Mouse (Mus musculus) midbrain, embryonic 10.5 days (tissue): ENCODE data around the gene Ccdc51. TPM values are rescaled to one million over a fixed set of nuclear protein-coding genes. Genes with fewer than 3 reads are reported as not detected.
A peak's percentile ranks its signal among the peaks of the same experiment; 100 is the strongest.
"Not testable (repeated sequence)": the region's sequence is repeated elsewhere in the genome, so short reads cannot be mapped to it uniquely, and the experiment has no call there.

Source experiments
- DNase-seq: peaks from one replicate; pipeline ENCODE4 v3.0.0-alpha.2; 2017; ENCODE audit warnings: low spot score
- H3K27ac ChIP-seq: fragments of 300-500 bp; sonication (generic); replicated peaks from 2 replicates; pipeline ENCODE4 v1.5.1; 2016; ENCODE audit warnings: mild to moderate bottlenecking
- H3K27me3 ChIP-seq: fragments of 300-500 bp; sonication (generic); 2 replicates; pipeline ENCODE4 v1.6.1; 2016; ENCODE audit warnings: low read depth, mild to moderate bottlenecking; ENCODE audit not compliant: poor library complexity, severe bottlenecking
- H3K36me3 ChIP-seq: fragments of 300-500 bp; sonication (generic); 2 replicates; pipeline ENCODE4 v1.6.1; 2016; ENCODE audit warnings: mild to moderate bottlenecking, moderate library complexity
- H3K4me1 ChIP-seq: fragments of 300-500 bp; sonication (generic); 2 replicates; pipeline ENCODE4 v1.6.1; 2016
- H3K4me3 ChIP-seq: fragments of 300-500 bp; sonication (generic); 2 replicates; pipeline ENCODE4 v1.5.1; 2016; ENCODE audit warnings: mild to moderate bottlenecking, moderate library complexity
- H3K9me3 ChIP-seq: fragments of 300-500 bp; sonication (generic); replicated peaks from 2 replicates; pipeline ENCODE4 v1.6.1; 2016; ENCODE audit warnings: mild to moderate bottlenecking
- WGBS: fragments of 180-500 bp; shearing (Covaris S2); methylation state at CpG from one replicate; pipeline ENCODE4 v1.1.7; 2016; 5-methylcytosine and 5-hydroxymethylcytosine counted together
- polyA plus RNA-seq: library from polyadenylated mRNA; unstranded; fragments of >200 nt; fragmentation: Nextera tagmentation; extraction: Ambion mirVana; gene quantifications from 2 replicates; pipeline ENCODE4 v1.2.1, GENCODE M21; 2016

The Ccdc51 gene
- polyA plus RNA-seq, 1 experiment from 2014 or later, result 14.9 TPM

- peak; percentile 21 for DNase-seq
- no peaks in the 10 kb centered on the region for H3K4me1 ChIP-seq
- no peaks in the 10 kb centered on the region for H3K27me3 ChIP-seq
- 45% methylated on average over 2 of the region's 2 CpGs for WGBS
- no peak overlapping the region for H3K4me3 ChIP-seq
- H3K9me3 ChIP-seq, result no peaks in the 10 kb centered on the region
- H3K27ac ChIP-seq, result no peak overlapping the region
- H3K36me3 ChIP-seq, result peaks cover 30% of the 10 kb centered on the region
Measured at GRCm38 (mm10) chr9:109122553-109123085, 40.3 kb downstream of the Ccdc51 start.

- 76% methylated on average over 6 of the region's 6 CpGs for WGBS
- no peak for DNase-seq
Measured at GRCm38 (mm10) chr9:109123266-109123665, 41.0 kb downstream of the Ccdc51 start.

DNA sequence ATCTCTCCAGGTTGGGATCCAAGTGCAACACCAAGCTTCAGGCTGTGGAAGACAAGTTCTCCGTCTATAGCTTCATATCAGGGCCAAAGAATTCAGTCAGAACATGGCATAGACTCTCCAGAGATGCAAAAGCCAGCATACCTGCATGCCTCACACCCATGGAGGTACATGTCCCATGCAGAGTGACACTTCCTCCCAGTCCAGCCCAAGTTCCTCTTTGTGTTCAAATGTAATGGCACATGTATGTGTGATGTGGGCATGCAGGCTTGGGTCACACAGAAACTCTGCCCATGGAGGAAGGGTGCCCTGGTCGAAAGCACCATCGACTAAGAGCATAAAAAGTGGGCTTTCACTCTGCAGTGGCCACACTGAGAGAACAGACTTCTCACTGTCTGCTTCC, 41.9 kb downstream of the Ccdc51 start:
- no peaks in the 10 kb centered on the region for H3K27me3 ChIP-seq
- DNase-seq, result no peak
- H3K4me1 ChIP-seq, result no peaks in the 10 kb centered on the region
- no peaks in the 10 kb centered on the region for H3K9me3 ChIP-seq
- 73% methylated on average over 3 of the region's 3 CpGs for whole genome bisulfite sequencing
- no peak overlapping the region for H3K4me3 ChIP-seq
- H3K36me3 ChIP-seq, result peaks cover 15% of the 10 kb centered on the region
- H3K27ac ChIP-seq, result no peak overlapping the region

More at GRCm38 (mm10) chr9:109123266-109123665, 41.0 kb downstream of the Ccdc51 start:
- Histone ChIP-seq H3K27me3 (no peaks in the 10 kb centered on the region), H3K4me3 (no peak overlapping the region), H3K27ac (no peak overlapping the region), H3K36me3 (peaks cover 24% of the 10 kb centered on the region), H3K9me3 (no peaks in the 10 kb centered on the region), H3K4me1 (no peaks in the 10 kb centered on the region)

DNA sequence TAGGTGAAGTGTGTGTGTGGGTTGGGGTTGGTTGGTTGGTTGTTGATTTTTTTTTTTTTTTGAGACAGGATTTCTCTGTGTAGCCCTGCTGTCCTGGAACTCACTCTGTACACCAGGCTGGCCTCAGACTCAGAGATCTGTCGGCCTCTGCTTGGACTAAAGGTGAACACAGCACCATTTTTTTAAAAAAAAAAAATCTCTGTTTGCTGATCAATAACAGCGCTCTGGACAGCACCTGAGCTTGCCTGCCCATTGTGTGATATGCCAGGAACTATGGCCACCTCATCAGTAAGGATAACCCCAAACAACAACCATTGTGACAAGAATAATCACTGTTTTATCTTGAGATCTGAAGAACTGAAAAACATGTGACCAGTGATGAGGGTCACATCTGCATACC, 42.8 kb downstream of the Ccdc51 start:
- WGBS, result 80% methylated on average over 2 of the region's 2 CpGs
- no peak overlapping the region for H3K4me3 ChIP-seq
- no peak overlapping the region for H3K27ac ChIP-seq
- no peaks in the 10 kb centered on the region for H3K27me3 ChIP-seq
- peaks cover 6% of the 10 kb centered on the region for H3K36me3 ChIP-seq
- no peaks in the 10 kb centered on the region for H3K4me1 ChIP-seq
- DNase-seq, result no peak
- H3K9me3 ChIP-seq, result no peaks in the 10 kb centered on the region

DNA sequence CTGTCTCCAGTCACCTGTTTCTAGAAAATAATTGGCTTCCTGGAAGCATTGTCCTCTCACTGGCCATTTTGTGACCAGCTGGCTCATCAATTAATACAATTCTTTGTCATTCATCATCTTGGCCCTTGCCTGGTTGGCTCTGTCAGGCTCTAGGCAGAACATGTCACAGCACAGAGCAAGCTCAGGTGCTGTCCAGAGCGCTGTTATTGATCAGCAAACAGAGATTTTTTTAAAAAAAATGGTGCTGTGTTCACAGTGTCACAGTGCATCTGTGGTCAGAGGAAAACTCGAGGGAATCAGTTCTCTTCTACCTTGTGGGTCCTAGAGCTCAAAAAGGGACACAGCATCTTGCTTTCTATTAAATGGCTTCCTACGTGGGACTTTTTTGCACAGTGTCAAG, 43.2 kb downstream of the Ccdc51 start:
- 82% methylated on average over 3 of the region's 3 CpGs for WGBS
- H3K27me3 ChIP-seq, result no peaks in the 10 kb centered on the region
- H3K4me3 ChIP-seq, result no peak overlapping the region
- H3K4me1 ChIP-seq, result no peaks in the 10 kb centered on the region
- H3K27ac ChIP-seq, result no peak overlapping the region
- H3K36me3 ChIP-seq, result peaks cover 5% of the 10 kb centered on the region
- no peak for DNase-seq
- H3K9me3 ChIP-seq, result no peaks in the 10 kb centered on the region

DNA sequence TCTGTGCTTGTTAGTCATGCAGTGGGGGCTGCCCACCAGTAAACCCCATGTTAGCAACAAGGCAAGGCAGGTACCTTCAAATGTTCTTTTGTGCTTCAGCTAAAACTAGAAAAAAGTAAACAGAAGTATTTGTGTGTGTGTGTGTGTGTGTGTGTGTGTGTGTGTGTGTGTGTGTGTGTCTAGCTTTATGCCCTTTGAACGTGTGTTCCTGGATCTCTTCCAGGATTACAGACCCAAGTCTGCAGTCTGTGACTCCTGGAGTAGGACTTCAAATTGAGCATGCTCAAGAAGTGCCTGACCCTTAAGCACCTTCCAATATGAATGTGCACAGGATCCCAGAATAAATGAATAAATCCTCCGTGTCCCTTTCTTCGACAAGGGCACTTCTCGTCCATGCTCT, 44.8 kb downstream of the Ccdc51 start:
- no peaks in the 10 kb centered on the region for H3K4me1 ChIP-seq
- no peaks in the 10 kb centered on the region for H3K9me3 ChIP-seq
- H3K4me3 ChIP-seq, result no peak overlapping the region
- no peaks in the 10 kb centered on the region for H3K36me3 ChIP-seq
- H3K27me3 ChIP-seq, result no peaks in the 10 kb centered on the region
- DNase-seq, result no peak
- no peak overlapping the region for H3K27ac ChIP-seq
- WGBS, result 93% methylated on average over 4 of the region's 4 CpGs

- Histone ChIP-seq H3K4me3 (no peak overlapping the region), H3K36me3 (no peaks in the 10 kb centered on the region), H3K27ac (no peak overlapping the region), H3K27me3 (no peaks in the 10 kb centered on the region), H3K9me3 (no peaks in the 10 kb centered on the region), H3K4me1 (no peaks in the 10 kb centered on the region)
- no peak for DNase-seq
- 61% methylated on average over 3 of the region's 3 CpGs for WGBS
Measured at GRCm38 (mm10) chr9:109128211-109128610, 45.9 kb downstream of the Ccdc51 start.

DNA sequence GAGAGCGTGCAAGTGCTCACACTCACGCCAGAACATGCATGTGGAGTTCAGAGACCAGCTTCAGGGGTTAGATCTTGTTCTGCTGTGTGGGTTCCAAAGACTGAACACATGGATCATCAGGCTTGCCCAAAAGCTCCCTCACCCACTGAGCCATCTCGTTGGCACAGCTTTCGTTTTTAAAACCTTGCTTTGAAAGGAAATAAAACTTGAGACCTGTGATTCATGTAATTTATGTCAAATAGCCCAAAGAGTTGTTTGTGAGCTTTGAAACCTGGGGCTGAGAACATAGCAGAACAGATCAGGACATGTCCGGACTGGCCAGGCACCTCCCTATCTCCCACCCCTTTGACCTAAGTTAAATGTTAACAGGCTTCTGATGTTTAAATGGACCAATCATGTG, 47.8 kb downstream of the Ccdc51 start:
- 92% methylated on average over 5 of the region's 5 CpGs for WGBS

DNA sequence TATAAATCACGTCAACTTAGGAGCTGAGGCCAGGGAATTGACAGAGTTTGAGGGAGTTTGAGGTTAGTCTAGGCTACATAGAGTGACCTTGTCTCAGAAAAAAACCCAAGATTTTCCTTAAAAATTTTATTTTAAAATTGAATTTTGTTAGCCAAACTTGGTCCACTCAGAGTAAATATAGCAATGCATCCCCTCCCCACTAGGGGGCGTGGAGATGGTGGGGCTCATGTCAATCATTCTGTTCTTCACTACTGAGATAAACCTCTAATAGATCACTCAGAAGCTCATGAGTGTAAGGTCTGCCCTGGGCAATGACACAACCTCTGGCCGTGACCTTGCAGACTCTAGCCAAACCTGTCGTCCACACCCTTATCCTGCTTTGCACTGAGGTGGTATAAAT, 58.1 kb downstream of the Ccdc51 start:
- H3K27me3 ChIP-seq, DNase-seq, H3K36me3 ChIP-seq, H3K9me3 ChIP-seq, H3K4me3 ChIP-seq, H3K27ac ChIP-seq, H3K4me1 ChIP-seq: not testable (repeated sequence)
- 75% methylated on average over 4 of the region's 4 CpGs for WGBS

More for the DNA sequence above, 47.8 kb downstream of the Ccdc51 start:
- H3K27ac ChIP-seq, result no peak overlapping the region
- no peak overlapping the region for H3K4me3 ChIP-seq
- DNase-seq, result no peak
- no peaks in the 10 kb centered on the region for H3K27me3 ChIP-seq
- H3K4me1 ChIP-seq, result no peaks in the 10 kb centered on the region
- H3K9me3 ChIP-seq, result no peaks in the 10 kb centered on the region
- no peaks in the 10 kb centered on the region for H3K36me3 ChIP-seq

Other genes with a start within 250 kb of the Ccdc51 start
- gene Slc26a6, start 229.2 kb upstream of the Ccdc51 start, polyA plus RNA-seq, result 9.5 and 12.5 TPM in 2 replicates
- gene Tmem89, start 167.9 kb upstream of the Ccdc51 start, polyA plus RNA-seq, result not detected in 2 replicates
- gene Uqcrc1, start 145.9 kb upstream of the Ccdc51 start, polyA plus RNA-seq, result 490 and 491 TPM in 2 replicates
- gene Col7a1, start 128.9 kb upstream of the Ccdc51 start, polyA plus RNA-seq, result 2.3 and 2.4 TPM in 2 replicates
- not detected in 2 replicates for gene Ucn2, start 96.5 kb upstream of the Ccdc51 start, polyA plus RNA-seq
- 11.9 and 13.9 TPM in 2 replicates for gene Pfkfb4, start 90.7 kb upstream of the Ccdc51 start, polyA plus RNA-seq
- gene Shisa5, start 43.9 kb upstream of the Ccdc51 start, polyA plus RNA-seq, result 32.9 and 37.2 TPM in 2 replicates
- 7.5 and 10.1 TPM in 2 replicates for gene Trex1, start 22.8 kb upstream of the Ccdc51 start, polyA plus RNA-seq
- gene Atrip, start 8.4 kb upstream of the Ccdc51 start, polyA plus RNA-seq, result 32.1 and 33.4 TPM in 2 replicates
- 733 and 761 TPM in 2 replicates for gene Tma7, start 94 bp downstream of the Ccdc51 start, polyA plus RNA-seq
- 24.9 and 36.8 TPM in 2 replicates for gene Plxnb1, start 12.9 kb downstream of the Ccdc51 start, polyA plus RNA-seq
- not detected in 2 replicates for gene Fbxw21, start 79.5 kb downstream of the Ccdc51 start, polyA plus RNA-seq
- gene Fbxw13, start 113.5 kb downstream of the Ccdc51 start, polyA plus RNA-seq, result not detected in 2 replicates
- not detected in 2 replicates for gene Fbxw20, start 152.3 kb downstream of the Ccdc51 start, polyA plus RNA-seq
- gene Fbxw14, start 205.2 kb downstream of the Ccdc51 start, polyA plus RNA-seq, result not detected in 2 replicates